Mouse (Mus musculus): Measurements from ENCODE around the gene Tas2r144. TPM values are rescaled to one million over a fixed set of nuclear protein-coding genes. Genes with fewer than 3 reads are reported as not detected.

Tas2r144 gene
- polyA plus RNA-seq, 1 experiment from 2014 or later, result not detected

GRCm38 (mm10) chr6:42231191-42231590, 16.1 kb downstream of the Tas2r144 start:
- ATAC-seq (ENCODE audit: low FRiP score), result no peak
- DNase-seq (ENCODE audit: low spot score), result no peak
- Histone ChIP-seq H3K4me3 (replicated peaks; ENCODE audit: low read length) (no peak overlapping the region), H3K27ac (no peak overlapping the region), H3K4me2 (replicated peaks) (no peak overlapping the region), H3K27me3 (ENCODE audit: control insufficient read depth, insufficient read depth, low read length) (no peaks in the 10 kb centered on the region), H3K9me3 (ENCODE audit: control insufficient read depth, low read length) (no peaks in the 10 kb centered on the region), H3K9ac (no peak overlapping the region), H3K4me1 (replicated peaks; ENCODE audit: control insufficient read depth, insufficient read depth, low read length) (no peaks in the 10 kb centered on the region), H3K36me3 (replicated peaks; ENCODE audit: control insufficient read depth, insufficient read depth) (no peaks in the 10 kb centered on the region)
- WGBS, result 94% methylated on average over 3 of the region's 3 CpGs

- H3K27ac ChIP-seq, result no peak overlapping the region
- no peaks in the 10 kb centered on the region for H3K9me3 ChIP-seq (ENCODE audit: control insufficient read depth, low read length)
- no peak overlapping the region for H3K9ac ChIP-seq
- H3K4me1 ChIP-seq (replicated peaks; ENCODE audit: control insufficient read depth, insufficient read depth, low read length), result no peaks in the 10 kb centered on the region
- no peaks in the 10 kb centered on the region for H3K27me3 ChIP-seq (ENCODE audit: control insufficient read depth, insufficient read depth, low read length)
- H3K36me3 ChIP-seq (replicated peaks; ENCODE audit: control insufficient read depth, insufficient read depth), result no peaks in the 10 kb centered on the region
- no peak for DNase-seq (ENCODE audit: low spot score)
- H3K4me3 ChIP-seq (replicated peaks; ENCODE audit: low read length), result no peak overlapping the region
- 75% methylated on average over 6 of the region's 6 CpGs for WGBS
- ATAC-seq (ENCODE audit: low FRiP score), result no peak
- H3K4me2 ChIP-seq (replicated peaks), result no peak overlapping the region
These were observed 22.2 kb downstream of the Tas2r144 start for GRCm38 (mm10) chr6:42237276-42237805.

- Histone ChIP-seq H3K9ac (no peak overlapping the region), H3K9me3 (ENCODE audit: control insufficient read depth, low read length) (no peaks in the 10 kb centered on the region), H3K4me1 (replicated peaks; ENCODE audit: control insufficient read depth, insufficient read depth, low read length) (no peaks in the 10 kb centered on the region), H3K4me2 (replicated peaks) (no peak overlapping the region), H3K4me3 (replicated peaks; ENCODE audit: low read length) (no peak overlapping the region), H3K27me3 (ENCODE audit: control insufficient read depth, insufficient read depth, low read length) (no peaks in the 10 kb centered on the region), H3K27ac (no peak overlapping the region), H3K36me3 (replicated peaks; ENCODE audit: control insufficient read depth, insufficient read depth) (no peaks in the 10 kb centered on the region)
- DNase-seq (ENCODE audit: low spot score), result no peak
- no peak for ATAC-seq (ENCODE audit: low FRiP score)
- 84% methylated on average over 6 of the region's 6 CpGs for WGBS
These were observed 26.4 kb downstream of the Tas2r144 start for GRCm38 (mm10) chr6:42241311-42242045.

- H3K36me3 ChIP-seq (replicated peaks; ENCODE audit: control insufficient read depth, insufficient read depth), result no peaks in the 10 kb centered on the region
- DNase-seq (ENCODE audit: low spot score) (peak; percentile 79), ATAC-seq (ENCODE audit: low FRiP score) (peak; percentile 99)
- H3K27me3 ChIP-seq (ENCODE audit: control insufficient read depth, insufficient read depth, low read length), result no peaks in the 10 kb centered on the region
- no peak within 1 kb of the TSS for H3K27ac ChIP-seq
- H3K4me2 ChIP-seq (replicated peaks), result peak within 1 kb of the TSS; percentile 70
- H3K9me3 ChIP-seq (ENCODE audit: control insufficient read depth, low read length), result no peaks in the 10 kb centered on the region
- peak within 1 kb of the TSS; percentile 45 for H3K4me3 ChIP-seq (replicated peaks; ENCODE audit: low read length)
- H3K4me1 ChIP-seq (replicated peaks; ENCODE audit: control insufficient read depth, insufficient read depth, low read length), result no peaks in the 10 kb centered on the region
- H3K9ac ChIP-seq, result peak within 1 kb of the TSS; percentile 46
- 3% methylated on average over 28 of the region's 28 CpGs for WGBS
These were observed 30.7 kb downstream of the Tas2r144 start, which contains the start of gene Gstk1 for GRCm38 (mm10) chr6:42245711-42246353. Gene Gstk1, plus strand, starts transcription at chr6:42245935.

- peak overlapping the region; percentile 37 for H3K4me2 ChIP-seq (replicated peaks)
- peak overlapping the region; percentile 25 for H3K4me3 ChIP-seq (replicated peaks; ENCODE audit: low read length)
- H3K9ac ChIP-seq, result peak overlapping the region; percentile 18; the same call in 1 of the 2 replicates
- no peaks in the 10 kb centered on the region for H3K9me3 ChIP-seq (ENCODE audit: control insufficient read depth, low read length)
- no peaks in the 10 kb centered on the region for H3K27me3 ChIP-seq (ENCODE audit: control insufficient read depth, insufficient read depth, low read length)
- WGBS, result 7% methylated on average over 8 of the region's 8 CpGs
- H3K4me1 ChIP-seq (replicated peaks; ENCODE audit: control insufficient read depth, insufficient read depth, low read length), result no peaks in the 10 kb centered on the region
- peak; percentile 35; the same call in 1 of the 2 replicates for ATAC-seq (ENCODE audit: low FRiP score)
- no peak overlapping the region for H3K27ac ChIP-seq
- no peak for DNase-seq (ENCODE audit: low spot score)
- H3K36me3 ChIP-seq (replicated peaks; ENCODE audit: control insufficient read depth, insufficient read depth), result no peaks in the 10 kb centered on the region
These were observed 32.0 kb downstream of the Tas2r144 start for GRCm38 (mm10) chr6:42247173-42247572.

GRCm38 (mm10) chr6:42247981-42248380, 32.9 kb downstream of the Tas2r144 start:
- Histone ChIP-seq H3K27ac (no peak overlapping the region), H3K27me3 (ENCODE audit: control insufficient read depth, insufficient read depth, low read length) (no peaks in the 10 kb centered on the region), H3K9me3 (ENCODE audit: control insufficient read depth, low read length) (no peaks in the 10 kb centered on the region), H3K4me2 (replicated peaks) (peak overlapping the region; percentile 37), H3K4me3 (replicated peaks; ENCODE audit: low read length) (peak overlapping the region; percentile 25; the same call in 1 of the 2 replicates), H3K9ac (peak overlapping the region; percentile 18; the same call in 1 of the 2 replicates), H3K36me3 (replicated peaks; ENCODE audit: control insufficient read depth, insufficient read depth) (no peaks in the 10 kb centered on the region), H3K4me1 (replicated peaks; ENCODE audit: control insufficient read depth, insufficient read depth, low read length) (no peaks in the 10 kb centered on the region)
- DNase-seq (ENCODE audit: low spot score), result no peak
- no peak for ATAC-seq (ENCODE audit: low FRiP score)
- WGBS, result 70% methylated on average over 1 of the region's 1 CpGs

- H3K4me2 ChIP-seq (replicated peaks), result no peak overlapping the region
- H3K36me3 ChIP-seq (replicated peaks; ENCODE audit: control insufficient read depth, insufficient read depth), result no peaks in the 10 kb centered on the region
- H3K9ac ChIP-seq, result no peak overlapping the region
- H3K27me3 ChIP-seq (ENCODE audit: control insufficient read depth, insufficient read depth, low read length), result no peaks in the 10 kb centered on the region
- no peak for DNase-seq (ENCODE audit: low spot score)
- H3K4me1 ChIP-seq (replicated peaks; ENCODE audit: control insufficient read depth, insufficient read depth, low read length), result no peaks in the 10 kb centered on the region
- no peak for ATAC-seq (ENCODE audit: low FRiP score)
- no peak overlapping the region for H3K27ac ChIP-seq
- no peaks in the 10 kb centered on the region for H3K9me3 ChIP-seq (ENCODE audit: control insufficient read depth, low read length)
- H3K4me3 ChIP-seq (replicated peaks; ENCODE audit: low read length), result no peak overlapping the region
- 87% methylated on average over 4 of the region's 4 CpGs for WGBS
These were observed 36.7 kb downstream of the Tas2r144 start for GRCm38 (mm10) chr6:42251791-42252190.

- Histone ChIP-seq H3K9me3 (ENCODE audit: control insufficient read depth, low read length) (no peaks in the 10 kb centered on the region), H3K4me2 (replicated peaks) (no peak overlapping the region), H3K4me3 (replicated peaks; ENCODE audit: low read length) (no peak overlapping the region), H3K36me3 (replicated peaks; ENCODE audit: control insufficient read depth, insufficient read depth) (no peaks in the 10 kb centered on the region), H3K4me1 (replicated peaks; ENCODE audit: control insufficient read depth, insufficient read depth, low read length) (no peaks in the 10 kb centered on the region), H3K9ac (no peak overlapping the region), H3K27me3 (ENCODE audit: control insufficient read depth, insufficient read depth, low read length) (no peaks in the 10 kb centered on the region), H3K27ac (no peak overlapping the region)
- no peak for DNase-seq (ENCODE audit: low spot score)
- 82% methylated on average over 2 of the region's 2 CpGs for WGBS
- no peak for ATAC-seq (ENCODE audit: low FRiP score)
These were observed 38.0 kb downstream of the Tas2r144 start for GRCm38 (mm10) chr6:42253103-42253502.

GRCm38 (mm10) chr6:42257303-42257863, 42.3 kb downstream of the Tas2r144 start:
- H3K9me3 ChIP-seq (ENCODE audit: control insufficient read depth, low read length), result no peaks in the 10 kb centered on the region
- H3K36me3 ChIP-seq (replicated peaks; ENCODE audit: control insufficient read depth, insufficient read depth), result no peaks in the 10 kb centered on the region
- ATAC-seq (ENCODE audit: low FRiP score) (peak; percentile 73; the same call in 1 of the 2 replicates), DNase-seq (ENCODE audit: low spot score) (peak; percentile 37)
- H3K4me1 ChIP-seq (replicated peaks; ENCODE audit: control insufficient read depth, insufficient read depth, low read length), result no peaks in the 10 kb centered on the region
- no peaks in the 10 kb centered on the region for H3K27me3 ChIP-seq (ENCODE audit: control insufficient read depth, insufficient read depth, low read length)
- H3K4me2 ChIP-seq (replicated peaks), result no peak overlapping the region
- WGBS, result 16% methylated on average over 11 of the region's 11 CpGs
- no peak overlapping the region for H3K4me3 ChIP-seq (replicated peaks; ENCODE audit: low read length)
- H3K9ac ChIP-seq, result no peak overlapping the region
- H3K27ac ChIP-seq, result no peak overlapping the region
